9 mouse cellular contexts compared by ENCODE assay signal in the genomic region with DNA sequence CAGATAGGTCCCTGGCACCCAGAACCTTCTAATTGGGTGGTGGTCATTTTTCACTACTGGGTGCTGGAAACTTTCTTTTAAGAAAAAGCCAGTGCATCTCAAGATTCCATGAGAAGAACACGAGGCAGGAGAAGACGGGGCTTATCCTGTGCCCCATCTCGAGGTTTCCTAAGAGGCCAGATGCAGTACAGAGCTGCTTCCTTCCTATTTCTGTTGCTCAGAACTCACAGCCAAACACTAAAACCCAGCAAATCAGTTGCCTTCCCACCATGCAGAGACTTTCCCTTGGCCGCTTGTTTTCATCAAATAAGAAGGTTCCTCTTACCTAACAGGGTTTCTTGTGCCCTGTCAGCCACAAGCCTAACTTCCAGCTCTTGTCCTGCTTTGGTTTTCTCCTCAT.
A peak's percentile ranks its signal among the peaks of the same experiment; 100 is the strongest.
DNase-seq lines count a peak whose midpoint lies in the region; ATAC-seq and TF ChIP-seq lines count a peak whose summit lies in the region.
"Had no signal": no experiment of that assay in that cellular context is flagged by ENCODE, and none has a peak within 500 bp of the region (broad histone marks: within the 10 kb centered on the region; RNA-seq: fewer than 3 reads in every experiment).

No protein-coding gene starts in this region.

- no peak overlapping the region for H3K4me3 ChIP-seq in embryonic facial prominence, embryonic 13.5 days
- H3K4me3 ChIP-seq in embryonic facial prominence, embryonic 10.5 days: no peak overlapping the region
- H3K4me3 ChIP-seq in lung, embryonic 16.5 days (ENCODE audit: low read length): no peak overlapping the region
- no peak overlapping the region for H3K4me3 ChIP-seq in lung, adult 2 months (replicated peaks; ENCODE audit: extremely low read depth, low read depth, low read length)
- no peak overlapping the region for H3K4me3 ChIP-seq in heart, postnatal 0 days (ENCODE audit: low read depth, low read length)
- no peak overlapping the region for H3K4me3 ChIP-seq in small intestine, adult 2 months (ENCODE audit: low read depth, low read length)
- H3K4me3 ChIP-seq in hindbrain, embryonic 16.5 days (ENCODE audit: low read length): no peak overlapping the region

- no peaks in the 10 kb centered on the region for H3K27me3 ChIP-seq in embryonic facial prominence, embryonic 13.5 days
- H3K27me3 ChIP-seq in embryonic facial prominence, embryonic 10.5 days (replicated peaks; ENCODE audit: low read depth, poor library complexity, severe bottlenecking): no peaks in the 10 kb centered on the region
- no peaks in the 10 kb centered on the region for H3K27me3 ChIP-seq in lung, embryonic 16.5 days (ENCODE audit: control insufficient read depth, insufficient read depth, low read depth, low read length)
- no peaks in the 10 kb centered on the region for H3K27me3 ChIP-seq in heart, postnatal 0 days (ENCODE audit: control insufficient read depth, insufficient read depth, low read length)
- no peaks in the 10 kb centered on the region for H3K27me3 ChIP-seq in small intestine, adult 2 months (ENCODE audit: control insufficient read depth, insufficient read depth, low read length)
- no peaks in the 10 kb centered on the region for H3K27me3 ChIP-seq in hindbrain, embryonic 16.5 days (replicated peaks; ENCODE audit: control insufficient read depth, insufficient read depth, low read length)

- DNase-seq in embryonic facial prominence, embryonic 10.5 days (ENCODE audit: low spot score): no peak
- no peak for DNase-seq in lung, adult 2 months
- DNase-seq in heart, postnatal 0 days (ENCODE audit: low spot score): no peak
- DNase-seq in right cerebral cortex, postnatal 10 days (ENCODE audit: low spot score in 2 of 2): no peak
- DNase-seq: adrenal gland, postnatal 36 days had no signal

- no peak for TF ChIP-seq EP300 in heart, postnatal 0 days (IDR thresholded peaks at IDR 0.05; ENCODE audit: low read depth)

- H3K27ac ChIP-seq in embryonic facial prominence, embryonic 13.5 days: peak overlapping the region; percentile 44; the same call in 1 of the 2 replicates
- no peak overlapping the region for H3K27ac ChIP-seq in embryonic facial prominence, embryonic 10.5 days (replicated peaks)
- peak overlapping the region; percentile 65 for H3K27ac ChIP-seq in lung, embryonic 16.5 days (ENCODE audit: low read length)
- H3K27ac ChIP-seq in heart, postnatal 0 days (ENCODE audit: low read depth): peak overlapping the region; percentile 72
- 0 out of 2 replicates have a peak overlapping the region, but pooled peaks have one; percentile 3 for H3K27ac ChIP-seq in small intestine, adult 2 months (ENCODE audit: insufficient read depth, low read depth, low read length)
- H3K27ac ChIP-seq in hindbrain, embryonic 16.5 days (ENCODE audit: low read depth, low read length): no peak overlapping the region

- H3K4me2 ChIP-seq in embryonic facial prominence, embryonic 13.5 days: no peak overlapping the region
- H3K4me2 ChIP-seq in lung, embryonic 16.5 days (ENCODE audit: low read depth, low read length): no peak overlapping the region
- H3K4me2 ChIP-seq in heart, postnatal 0 days (ENCODE audit: low read depth, low read length): no peak overlapping the region
- no peak overlapping the region for H3K4me2 ChIP-seq in hindbrain, embryonic 16.5 days (ENCODE audit: low read length)

- no peaks in the 10 kb centered on the region; the same call in 1 of the 2 replicates for H3K9me3 ChIP-seq in embryonic facial prominence, embryonic 13.5 days
- H3K9me3 ChIP-seq in embryonic facial prominence, embryonic 10.5 days: no peaks in the 10 kb centered on the region
- H3K9me3 ChIP-seq in lung, embryonic 16.5 days (ENCODE audit: control insufficient read depth, low read length): no peaks in the 10 kb centered on the region
- H3K9me3 ChIP-seq in heart, postnatal 0 days (replicated peaks; ENCODE audit: control insufficient read depth, low read length): no peaks in the 10 kb centered on the region
- no peaks in the 10 kb centered on the region for H3K9me3 ChIP-seq in hindbrain, embryonic 16.5 days (ENCODE audit: control insufficient read depth, low read length)

- TF ChIP-seq POLR2A in lung, adult 2 months (IDR thresholded peaks at IDR 0.05; ENCODE audit: borderline replicate concordance, extremely low read depth, low read depth, low read length): no peak
- no peak for TF ChIP-seq POLR2A in small intestine, adult 2 months (IDR thresholded peaks at IDR 0.05; ENCODE audit: low read depth, low read length)

- ATAC-seq in embryonic facial prominence, embryonic 13.5 days (ENCODE audit: insufficient number of reproducible peaks, insufficient read depth, low FRiP score, low TSS enrichment, low read depth): no peak
- ATAC-seq in lung, embryonic 16.5 days (ENCODE audit: low read depth): no peak
- no peak for ATAC-seq in heart, postnatal 0 days (ENCODE audit: insufficient read depth, low read depth)
- ATAC-seq in hindbrain, embryonic 16.5 days: no peak

- no peak for TF ChIP-seq CTCF in lung, adult 2 months (IDR thresholded peaks at IDR 0.05; ENCODE audit: insufficient read depth, low read length)
- no peak for TF ChIP-seq CTCF in heart, postnatal 0 days (IDR thresholded peaks at IDR 0.05; ENCODE audit: low read depth)
- no peak for TF ChIP-seq CTCF in small intestine, adult 2 months (IDR thresholded peaks at IDR 0.05; ENCODE audit: extremely low read depth, insufficient read length, insufficient replicate concordance, low read depth, low read length)

- no peak overlapping the region for H3K9ac ChIP-seq in embryonic facial prominence, embryonic 13.5 days
- no peak overlapping the region for H3K9ac ChIP-seq in lung, embryonic 16.5 days (ENCODE audit: low read length)
- no peak overlapping the region for H3K9ac ChIP-seq in heart, postnatal 0 days (replicated peaks; ENCODE audit: low read depth, low read length)
- no peak overlapping the region for H3K9ac ChIP-seq in hindbrain, embryonic 16.5 days (ENCODE audit: low read depth, low read length)

- peaks cover 11% of the 10 kb centered on the region; the same call in 1 of the 2 replicates for H3K4me1 ChIP-seq in embryonic facial prominence, embryonic 13.5 days
- peaks cover 22% of the 10 kb centered on the region for H3K4me1 ChIP-seq in embryonic facial prominence, embryonic 10.5 days
- H3K4me1 ChIP-seq in lung, embryonic 16.5 days (replicated peaks; ENCODE audit: control insufficient read depth, insufficient read depth, low read length): peaks cover 14% of the 10 kb centered on the region
- peaks cover 19% of the 10 kb centered on the region for H3K4me1 ChIP-seq in lung, adult 2 months (ENCODE audit: control insufficient read depth, insufficient read depth, low read length)
- no peaks in the 10 kb centered on the region; the same call in 1 of the 2 replicates for H3K4me1 ChIP-seq in heart, postnatal 0 days (ENCODE audit: control insufficient read depth, insufficient read depth)
- peaks cover 10% of the 10 kb centered on the region; the same call in 1 of the 2 replicates for H3K4me1 ChIP-seq in small intestine, adult 2 months (ENCODE audit: control insufficient read depth, insufficient read depth, insufficient read length, low read length)
- H3K4me1 ChIP-seq in hindbrain, embryonic 16.5 days (ENCODE audit: control insufficient read depth, insufficient read depth, low read depth, low read length): peaks cover 2% of the 10 kb centered on the region; the same call in 1 of the 2 replicates

- H3K36me3 ChIP-seq in embryonic facial prominence, embryonic 13.5 days: no peaks in the 10 kb centered on the region
- H3K36me3 ChIP-seq in embryonic facial prominence, embryonic 10.5 days (replicated peaks): no peaks in the 10 kb centered on the region
- H3K36me3 ChIP-seq in lung, embryonic 16.5 days (ENCODE audit: control insufficient read depth, insufficient read depth, low read length): no peaks in the 10 kb centered on the region
- no peaks in the 10 kb centered on the region for H3K36me3 ChIP-seq in heart, postnatal 0 days (replicated peaks; ENCODE audit: control insufficient read depth, insufficient read depth, low read length)
- no peaks in the 10 kb centered on the region for H3K36me3 ChIP-seq in small intestine, adult 2 months (ENCODE audit: control insufficient read depth, insufficient read depth, low read length)
- no peaks in the 10 kb centered on the region for H3K36me3 ChIP-seq in hindbrain, embryonic 16.5 days (ENCODE audit: control insufficient read depth, insufficient read depth, low read length)

- WGBS in embryonic facial prominence, embryonic 13.5 days: 68% methylated on average over 4 of the region's 4 CpGs
- WGBS in embryonic facial prominence, embryonic 10.5 days: 75% methylated on average over 4 of the region's 4 CpGs
- WGBS in lung, embryonic 16.5 days: 45% methylated on average over 4 of the region's 4 CpGs
- WGBS in lung, adult 2 months: 30% methylated on average over 4 of the region's 4 CpGs
- WGBS in heart, postnatal 0 days: 42% methylated on average over 4 of the region's 4 CpGs
- 46% methylated on average over 4 of the region's 4 CpGs for WGBS in small intestine, adult 2 months
- WGBS in hindbrain, embryonic 16.5 days: 82% methylated on average over 4 of the region's 4 CpGs

Comparison
In these comparisons a context has a peak if more than half of its experiments do, and no peak if none do; other contexts are left out.
1. H3K27ac ChIP-seq: peak in embryonic facial prominence, embryonic 13.5 days (single experiment), lung, embryonic 16.5 days (single experiment), heart, postnatal 0 days (single experiment) and small intestine, adult 2 months (single experiment); none in embryonic facial prominence, embryonic 10.5 days (single experiment) and hindbrain, embryonic 16.5 days (single experiment).